Mouse (Mus musculus) small intestine, adult 2 months (tissue): ENCODE data around the gene Bcr. TPM values are rescaled to one million over a fixed set of nuclear protein-coding genes. Genes with fewer than 3 reads are reported as not detected.

ENCODE experiments used
- H3K27ac ChIP-seq: fragments of 200-500 bp; 2 replicates; pipeline ENCODE4 v1.5.1; 2012; ENCODE audit warnings: low read depth, low read length, control low read depth, inconsistent platforms; ENCODE audit not compliant: insufficient read depth
- H3K27me3 ChIP-seq: fragments of 200-500 bp; 2 replicates; pipeline ENCODE4 v1.6.1; 2012; ENCODE audit warnings: mild to moderate bottlenecking, moderate library complexity, low read length, inconsistent platforms; ENCODE audit not compliant: control insufficient read depth, insufficient read depth
- H3K36me3 ChIP-seq: fragments of 200-500 bp; 2 replicates; pipeline ENCODE4 v1.6.1; 2012; ENCODE audit warnings: mild to moderate bottlenecking, low read length, control low read depth, inconsistent platforms; ENCODE audit not compliant: control insufficient read depth, insufficient read depth
- H3K4me1 ChIP-seq: fragments of 200-500 bp; 2 replicates; pipeline ENCODE4 v1.6.1; 2012; ENCODE audit warnings: low read length, inconsistent platforms, mixed read lengths; ENCODE audit not compliant: control insufficient read depth, insufficient read depth, insufficient read length
- H3K4me3 ChIP-seq: fragments of 200-500 bp; 2 replicates; pipeline ENCODE4 v1.5.1; 2012; ENCODE audit warnings: low read depth, mild to moderate bottlenecking, control low read depth, inconsistent platforms, low read length, moderate library complexity
- CTCF ChIP-seq: fragments of 200-500 bp; IDR thresholded peaks from 2 replicates; pipeline ENCODE4 v1.5.1; 2012; ENCODE audit warnings: low read depth, mild to moderate bottlenecking, control low read depth, inconsistent platforms, low read length, moderate library complexity, mixed read lengths; ENCODE audit not compliant: insufficient replicate concordance, insufficient read length; ENCODE audit errors: extremely low read depth
- POLR2A ChIP-seq: fragments of 200-500 bp; IDR thresholded peaks from 2 replicates; pipeline ENCODE4 v1.6.1; 2012; ENCODE audit warnings: low read depth, mild to moderate bottlenecking, control low read depth, inconsistent platforms, low read length, moderate library complexity
- WGBS: fragments of 180-500 bp; shearing (Covaris S2); methylation state at CpG from one replicate; pipeline ENCODE4 v1.1.7; 2018; 5-methylcytosine and 5-hydroxymethylcytosine counted together
- polyA plus RNA-seq: library from polyadenylated mRNA; depleted of rRNA; stranded (reverse); fragments of >200 nt; gene quantifications from 2 replicates; pipeline ENCODE4 v1.2.3, GENCODE M21; 2012

Bcr gene
- polyA plus RNA-seq, 1 experiment: 46.9 TPM

GRCm38 (mm10) chr10:75157713-75158112, 97.3 kb downstream of the Bcr start:
- H3K4me1 ChIP-seq: no peaks in the 10 kb centered on the region
- H3K4me3 ChIP-seq: no peak overlapping the region
- 82% methylated on average over 8 of the region's 8 CpGs for WGBS
- no peak for TF ChIP-seq CTCF
- no peak for TF ChIP-seq POLR2A
- peaks cover 56% of the 10 kb centered on the region for H3K36me3 ChIP-seq
- H3K27me3 ChIP-seq: no peaks in the 10 kb centered on the region
- H3K27ac ChIP-seq: no peak overlapping the region

GRCm38 (mm10) chr10:75158356-75158755, 98.0 kb downstream of the Bcr start:
- WGBS: 23% methylated on average over 1 of the region's 1 CpGs

GRCm38 (mm10) chr10:75160171-75160900, 99.9 kb downstream of the Bcr start:
- Histone ChIP-seq H3K36me3 (peaks cover 50% of the 10 kb centered on the region), H3K27ac (no peak overlapping the region), H3K4me1 (no peaks in the 10 kb centered on the region), H3K27me3 (no peaks in the 10 kb centered on the region), H3K4me3 (no peak overlapping the region)
- WGBS: 88% methylated on average over 10 of the region's 10 CpGs
- TF ChIP-seq CTCF: peak; percentile 39; the same call in 1 of the 2 replicates
- TF ChIP-seq POLR2A: no peak

More at GRCm38 (mm10) chr10:75158356-75158755, 98.0 kb downstream of the Bcr start:
- no peak overlapping the region for H3K4me3 ChIP-seq
- H3K27ac ChIP-seq: no peak overlapping the region
- H3K4me1 ChIP-seq: no peaks in the 10 kb centered on the region
- no peaks in the 10 kb centered on the region for H3K27me3 ChIP-seq
- no peak for TF ChIP-seq CTCF
- TF ChIP-seq POLR2A: no peak
- peaks cover 62% of the 10 kb centered on the region for H3K36me3 ChIP-seq

DNA sequence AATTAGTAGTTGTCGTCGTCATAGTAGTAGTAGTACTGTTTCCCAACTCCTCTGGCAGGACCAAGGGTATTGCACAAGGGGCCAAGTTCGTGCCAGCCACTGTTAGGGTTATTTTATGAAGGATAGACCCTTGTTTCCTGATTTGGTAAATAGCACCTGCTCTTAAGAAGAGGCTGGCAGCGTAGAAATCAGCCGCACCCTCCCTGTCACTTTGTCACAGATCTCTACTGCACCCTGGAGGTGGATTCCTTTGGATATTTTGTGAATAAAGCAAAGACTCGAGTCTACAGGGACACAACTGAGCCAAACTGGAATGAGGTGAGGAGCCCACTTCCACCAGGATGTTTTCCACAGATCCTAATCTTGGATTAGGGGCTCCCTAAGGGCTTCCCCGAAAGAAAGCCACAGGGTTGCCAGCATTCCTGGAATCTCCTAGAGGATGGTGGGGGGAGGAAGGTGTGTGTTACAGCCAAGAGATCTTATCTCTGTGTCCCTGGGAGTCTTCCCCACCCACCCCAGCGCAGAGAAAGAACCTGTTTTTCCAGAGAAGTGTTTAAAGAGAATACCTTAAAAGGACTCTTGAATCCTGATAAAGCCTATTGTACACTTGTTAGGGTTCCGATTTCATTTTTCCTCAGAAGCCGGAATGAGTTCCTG, 105.6 kb downstream of the Bcr start:
- Histone ChIP-seq H3K27ac (no peak overlapping the region), H3K36me3 (peaks cover 35% of the 10 kb centered on the region)
- WGBS: 27% methylated on average over 10 of the region's 10 CpGs

GRCm38 (mm10) chr10:75166601-75167000, 106.2 kb downstream of the Bcr start:
- no peak for TF ChIP-seq POLR2A
- no peak for TF ChIP-seq CTCF
- Histone ChIP-seq H3K4me3 (no peak overlapping the region), H3K4me1 (peaks cover 2% of the 10 kb centered on the region; the same call in 1 of the 2 replicates), H3K36me3 (peaks cover 38% of the 10 kb centered on the region), H3K27me3 (no peaks in the 10 kb centered on the region), H3K27ac (no peak overlapping the region)
- WGBS: 68% methylated on average over 4 of the region's 4 CpGs

More for the DNA sequence above, 105.6 kb downstream of the Bcr start:
- Histone ChIP-seq H3K27me3 (no peaks in the 10 kb centered on the region), H3K4me3 (no peak overlapping the region), H3K4me1 (peaks cover 2% of the 10 kb centered on the region; the same call in 1 of the 2 replicates)
- no peak for TF ChIP-seq POLR2A
- peak; percentile 20; the same call in 1 of the 2 replicates for TF ChIP-seq CTCF

- 0 out of 2 replicates have a peak overlapping the region, but pooled peaks have one; percentile 23 for H3K27ac ChIP-seq
- 63% methylated on average over 12 of the region's 12 CpGs for WGBS
- H3K4me1 ChIP-seq: peaks cover 2% of the 10 kb centered on the region
- H3K4me3 ChIP-seq: no peak overlapping the region
- H3K36me3 ChIP-seq: peaks cover 29% of the 10 kb centered on the region
- TF ChIP-seq CTCF: no peak
- no peak for TF ChIP-seq POLR2A
- no peaks in the 10 kb centered on the region for H3K27me3 ChIP-seq
Observed at GRCm38 (mm10) chr10:75170207-75170850, 109.9 kb downstream of the Bcr start.
